Mouse (Mus musculus) heart, embryonic 12.5 days (tissue): Measurements from ENCODE around the gene Fkbp10. TPM values are rescaled to one million over a fixed set of nuclear protein-coding genes. Genes with fewer than 3 reads are reported as not detected.

Experiments used
- ATAC-seq: fragments of 200-750 bp; cut with Nextera tagmentation; 2 replicates; pipeline ENCODE4 v1.8.0; 2017; ENCODE audit warnings: moderate TSS enrichment, moderate library complexity; ENCODE audit not compliant: insufficient number of reproducible peaks, low FRiP score
- H3K27ac ChIP-seq: fragments of 300-500 bp; sonication (generic); 2 replicates; pipeline ENCODE4 v1.5.1; 2016; ENCODE audit warnings: mild to moderate bottlenecking, moderate library complexity; ENCODE audit not compliant: poor library complexity, severe bottlenecking
- H3K27me3 ChIP-seq: fragments of 300-500 bp; sonication (generic); replicated peaks from 2 replicates; pipeline ENCODE4 v1.6.1; 2016; ENCODE audit warnings: mild to moderate bottlenecking, moderate library complexity
- H3K36me3 ChIP-seq: fragments of 300-500 bp; sonication (generic); 2 replicates; pipeline ENCODE4 v1.6.1; 2016; ENCODE audit warnings: mild to moderate bottlenecking, moderate library complexity
- H3K4me1 ChIP-seq: fragments of 300-500 bp; sonication (generic); replicated peaks from 2 replicates; pipeline ENCODE4 v1.6.1; 2016; ENCODE audit warnings: mild to moderate bottlenecking
- H3K4me2 ChIP-seq: fragments of 300-500 bp; sonication (generic); 2 replicates; pipeline ENCODE4 v1.6.1; 2016; ENCODE audit warnings: mild to moderate bottlenecking, moderate library complexity
- H3K4me3 ChIP-seq: fragments of 300-500 bp; sonication (generic); 2 replicates; pipeline ENCODE4 v1.5.1; 2016; ENCODE audit warnings: mild to moderate bottlenecking
- H3K9ac ChIP-seq: fragments of 300-500 bp; sonication (generic); 2 replicates; pipeline ENCODE4 v1.6.1; 2016; ENCODE audit warnings: mild to moderate bottlenecking, moderate library complexity
- H3K9me3 ChIP-seq: fragments of 300-500 bp; sonication (generic); replicated peaks from 2 replicates; pipeline ENCODE4 v1.6.1; 2016; ENCODE audit warnings: mild to moderate bottlenecking, moderate library complexity
- WGBS: fragments of 180-500 bp; shearing (Covaris S2); methylation state at CpG from one replicate; pipeline ENCODE4 v1.1.7; 2016; 5-methylcytosine and 5-hydroxymethylcytosine counted together
- polyA plus RNA-seq: library from polyadenylated mRNA; unstranded; fragments of >200 nt; fragmentation: Nextera tagmentation; extraction: Ambion mirVana; gene quantifications from 2 replicates; pipeline ENCODE4 v1.2.1, GENCODE M21; 2016

The Fkbp10 gene
- polyA plus RNA-seq, 1 experiment from 2014 or later, result 124 TPM

- peak overlapping the region; percentile 26 for H3K9ac ChIP-seq
- 0 out of 2 replicates have a peak overlapping the region, but pooled peaks have one; percentile 2 for H3K4me3 ChIP-seq
- H3K4me2 ChIP-seq, result peak overlapping the region; percentile 56
- H3K36me3 ChIP-seq, result 0 out of 2 replicates have a peak, but pooled peaks cover 3% of the 10 kb centered on the region
- WGBS, result 21% methylated on average over 2 of the region's 2 CpGs
- ATAC-seq, result no peak
- H3K27ac ChIP-seq, result peak overlapping the region; percentile 98
- no peaks in the 10 kb centered on the region for H3K27me3 ChIP-seq
- H3K4me1 ChIP-seq, result peaks cover 66% of the 10 kb centered on the region
- H3K9me3 ChIP-seq, result no peaks in the 10 kb centered on the region
Measured at GRCm38 (mm10) chr11:100402682-100403081, 12.8 kb upstream of the Fkbp10 start.

- Histone ChIP-seq H3K27ac (peak overlapping the region; percentile 98), H3K9ac (no peak overlapping the region), H3K4me2 (peak overlapping the region; percentile 56), H3K27me3 (no peaks in the 10 kb centered on the region), H3K4me3 (no peak overlapping the region), H3K36me3 (peaks cover 5% of the 10 kb centered on the region), H3K9me3 (no peaks in the 10 kb centered on the region), H3K4me1 (peaks cover 68% of the 10 kb centered on the region)
- 18% methylated on average over 10 of the region's 10 CpGs for WGBS
- 0 out of 2 replicates have a peak, but pooled peaks have one; percentile 23 for ATAC-seq
Measured at GRCm38 (mm10) chr11:100403445-100404134, 11.9 kb upstream of the Fkbp10 start.

GRCm38 (mm10) chr11:100404456-100405074 is 10.9 kb upstream of the Fkbp10 start:
- Histone ChIP-seq H3K9me3 (no peaks in the 10 kb centered on the region), H3K27ac (peak overlapping the region; percentile 98), H3K36me3 (peaks cover 15% of the 10 kb centered on the region), H3K4me2 (no peak overlapping the region), H3K4me3 (no peak overlapping the region), H3K4me1 (peaks cover 61% of the 10 kb centered on the region), H3K9ac (no peak overlapping the region), H3K27me3 (no peaks in the 10 kb centered on the region)
- no peak for ATAC-seq
- WGBS, result 86% methylated on average over 3 of the region's 3 CpGs

GRCm38 (mm10) chr11:100406273-100406672 is 9.2 kb upstream of the Fkbp10 start:
- Histone ChIP-seq H3K9ac (no peak overlapping the region), H3K4me1 (peaks cover 45% of the 10 kb centered on the region), H3K9me3 (no peaks in the 10 kb centered on the region), H3K4me3 (no peak overlapping the region), H3K27ac (no peak overlapping the region), H3K4me2 (no peak overlapping the region), H3K27me3 (no peaks in the 10 kb centered on the region), H3K36me3 (peaks cover 30% of the 10 kb centered on the region)
- 83% methylated on average over 8 of the region's 8 CpGs for WGBS
- no peak for ATAC-seq

- no peak for ATAC-seq
- H3K36me3 ChIP-seq, result peaks cover 33% of the 10 kb centered on the region
- H3K27me3 ChIP-seq, result no peaks in the 10 kb centered on the region
- no peak overlapping the region for H3K9ac ChIP-seq
- WGBS, result 86% methylated on average over 5 of the region's 5 CpGs
- H3K4me3 ChIP-seq, result no peak overlapping the region
- no peaks in the 10 kb centered on the region for H3K9me3 ChIP-seq
- H3K4me2 ChIP-seq, result no peak overlapping the region
- peaks cover 44% of the 10 kb centered on the region for H3K4me1 ChIP-seq
- no peak overlapping the region for H3K27ac ChIP-seq
Measured at GRCm38 (mm10) chr11:100406995-100407705, 8.3 kb upstream of the Fkbp10 start.

GRCm38 (mm10) chr11:100408076-100408834 is 7.2 kb upstream of the Fkbp10 start:
- H3K4me3 ChIP-seq, result no peak overlapping the region
- no peak overlapping the region for H3K4me2 ChIP-seq
- no peak for ATAC-seq
- no peaks in the 10 kb centered on the region for H3K27me3 ChIP-seq
- H3K9me3 ChIP-seq, result no peaks in the 10 kb centered on the region
- no peak overlapping the region for H3K27ac ChIP-seq
- no peak overlapping the region for H3K9ac ChIP-seq
- H3K4me1 ChIP-seq, result peaks cover 44% of the 10 kb centered on the region
- H3K36me3 ChIP-seq, result peaks cover 36% of the 10 kb centered on the region
- 38% methylated on average over 10 of the region's 10 CpGs for WGBS

- WGBS, result 87% methylated on average over 12 of the region's 12 CpGs
- no peak for ATAC-seq
Measured at GRCm38 (mm10) chr11:100408835-100409462, 6.5 kb upstream of the Fkbp10 start.

GRCm38 (mm10) chr11:100409686-100410085 is 5.8 kb upstream of the Fkbp10 start:
- H3K4me1 ChIP-seq, result peaks cover 36% of the 10 kb centered on the region
- no peaks in the 10 kb centered on the region for H3K27me3 ChIP-seq
- ATAC-seq, result no peak
- 73% methylated on average over 3 of the region's 3 CpGs for WGBS
- H3K9me3 ChIP-seq, result no peaks in the 10 kb centered on the region
- no peak overlapping the region for H3K4me3 ChIP-seq
- H3K36me3 ChIP-seq, result peaks cover 36% of the 10 kb centered on the region
- H3K9ac ChIP-seq, result no peak overlapping the region
- no peak overlapping the region for H3K4me2 ChIP-seq
- H3K27ac ChIP-seq, result no peak overlapping the region

More at GRCm38 (mm10) chr11:100408835-100409462, 6.5 kb upstream of the Fkbp10 start:
- H3K9me3 ChIP-seq, result no peaks in the 10 kb centered on the region
- H3K9ac ChIP-seq, result no peak overlapping the region
- H3K27me3 ChIP-seq, result no peaks in the 10 kb centered on the region
- H3K27ac ChIP-seq, result no peak overlapping the region
- peaks cover 43% of the 10 kb centered on the region for H3K4me1 ChIP-seq
- H3K4me2 ChIP-seq, result no peak overlapping the region
- peaks cover 36% of the 10 kb centered on the region for H3K36me3 ChIP-seq
- no peak overlapping the region for H3K4me3 ChIP-seq

- H3K4me3 ChIP-seq, result peak overlapping the region; percentile 76; the same call in 1 of the 2 replicates
- peak overlapping the region; percentile 82 for H3K4me2 ChIP-seq
- H3K27me3 ChIP-seq, result no peaks in the 10 kb centered on the region
- peaks cover 36% of the 10 kb centered on the region for H3K36me3 ChIP-seq
- peak overlapping the region; percentile 90; the same call in 1 of the 2 replicates for H3K9ac ChIP-seq
- H3K4me1 ChIP-seq, result peaks cover 38% of the 10 kb centered on the region
- H3K9me3 ChIP-seq, result no peaks in the 10 kb centered on the region
- 0 out of 2 replicates have a peak overlapping the region, but pooled peaks have one; percentile 4 for H3K27ac ChIP-seq
- ATAC-seq, result no peak
- 49% methylated on average over 11 of the region's 11 CpGs for WGBS
Measured at GRCm38 (mm10) chr11:100411736-100412135, 3.8 kb upstream of the Fkbp10 start.

- peak overlapping the region; percentile 76 for H3K4me3 ChIP-seq
- peak overlapping the region; percentile 90 for H3K9ac ChIP-seq
- 57% methylated on average over 11 of the region's 11 CpGs for WGBS
- H3K27me3 ChIP-seq, result no peaks in the 10 kb centered on the region
- peaks cover 42% of the 10 kb centered on the region for H3K4me1 ChIP-seq
- peak overlapping the region; percentile 82 for H3K4me2 ChIP-seq
- H3K27ac ChIP-seq, result peak overlapping the region; percentile 94; the same call in 1 of the 2 replicates
- H3K9me3 ChIP-seq, result no peaks in the 10 kb centered on the region
- no peak for ATAC-seq
- peaks cover 32% of the 10 kb centered on the region for H3K36me3 ChIP-seq
Measured at GRCm38 (mm10) chr11:100413541-100413940, 2.0 kb upstream of the Fkbp10 start.
